Mouse (Mus musculus): ENCODE measurements around the gene Gdf2. TPM values are rescaled to one million over a fixed set of nuclear protein-coding genes. Genes with fewer than 3 reads are reported as not detected.

Gdf2 gene
- polyA plus RNA-seq (2014; fragmentation: Illumina TruSeq; extraction: RNeasy Lipid Tissue Mini Kit (QIAGEN cat#74804); ENCODE audit: low read depth, low replicate concordance), result not detected

DNA sequence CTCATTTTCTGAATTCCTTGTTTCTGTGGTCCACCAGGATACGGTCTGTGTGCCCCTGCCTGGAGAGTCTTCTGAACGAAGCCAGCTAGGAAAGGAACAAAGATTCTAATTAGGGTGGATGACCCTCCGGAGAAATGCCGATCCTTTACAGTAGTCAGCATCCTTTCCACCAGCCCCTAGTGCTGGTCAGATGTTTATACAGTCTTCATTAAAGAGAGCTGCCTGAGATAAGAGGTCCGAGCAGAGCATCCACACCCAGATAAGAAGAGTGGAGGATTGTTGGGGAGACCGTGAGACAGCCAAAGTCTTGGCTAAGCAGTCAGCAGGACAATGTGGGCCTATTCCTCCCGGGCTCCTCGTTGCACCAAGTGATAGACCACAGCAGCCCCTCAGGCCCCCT, at the start of gene Gdf2:
TSS of gene Gdf2 (plus strand) at position 301 of the 400 bp plus-strand sequence.

DNA sequence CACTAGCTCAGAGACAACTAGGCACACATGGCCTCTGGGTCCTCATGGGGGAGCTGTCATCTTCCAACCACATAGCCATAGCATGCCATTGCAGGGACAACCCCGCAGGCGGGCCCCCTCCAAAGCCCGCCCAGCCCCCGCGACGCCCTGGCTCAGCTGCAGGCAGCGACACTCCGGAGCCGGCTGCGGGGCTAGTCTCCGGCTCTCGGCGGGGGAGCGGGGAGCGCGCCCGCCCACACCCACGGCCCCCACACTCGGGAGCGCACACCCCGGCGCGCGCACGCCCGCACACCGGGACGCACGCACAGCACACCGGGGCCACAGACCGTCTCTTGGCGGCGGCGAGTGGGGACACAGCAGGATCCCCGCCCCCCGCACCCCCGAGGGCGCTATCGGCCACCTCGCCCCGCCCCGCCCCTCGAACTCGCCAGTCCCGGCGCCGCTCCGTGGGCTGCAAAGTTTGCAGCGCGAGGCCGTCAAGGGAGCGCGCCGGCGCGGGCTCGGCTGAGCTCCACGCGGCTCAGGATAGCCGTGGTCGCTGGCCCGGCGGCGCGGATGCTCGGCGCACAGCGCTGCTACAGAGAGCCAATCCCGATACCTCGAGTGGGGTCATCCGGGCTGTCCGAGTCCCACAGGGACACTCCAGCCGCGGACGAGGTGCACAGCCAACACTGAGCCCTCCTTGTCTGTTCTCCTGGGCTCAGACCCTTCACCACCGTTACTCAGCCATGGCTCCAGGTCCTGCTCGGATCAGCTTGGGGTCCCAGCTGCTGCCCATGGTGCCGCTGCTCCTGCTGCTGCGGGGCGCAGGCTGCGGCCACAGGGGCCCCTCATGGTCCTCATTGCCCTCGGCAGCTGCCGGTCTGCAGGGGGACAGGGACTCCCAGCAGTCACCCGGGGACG, 17.4 kb upstream of the Gdf2 start, which contains the start of gene Gdf10:
TSS of gene Gdf10 (plus strand) at position 420 of the 903 bp plus-strand sequence.

DNA sequence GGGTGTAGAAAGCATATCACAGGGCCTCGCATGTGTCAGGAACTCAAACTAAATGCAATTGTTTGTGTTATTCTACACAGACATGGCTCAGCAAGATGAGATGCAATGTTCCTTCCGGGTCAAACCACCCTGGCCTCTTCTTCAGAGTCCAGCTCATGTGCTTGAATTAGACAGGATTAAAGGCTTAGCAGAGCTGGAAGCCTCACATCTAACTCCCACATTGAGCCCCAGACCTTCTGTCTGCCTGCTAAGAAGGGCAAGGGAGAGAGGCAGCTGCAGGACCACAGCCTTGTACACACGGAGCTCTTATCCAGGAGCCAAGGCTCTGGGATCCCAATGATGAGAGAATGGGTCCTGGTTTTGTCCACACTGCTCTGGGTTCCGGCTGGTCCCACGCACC, 12.9 kb downstream of the Gdf2 start, which contains the start of gene Rbp3:
TSS of gene Rbp3 (plus strand) at position 243 of the 400 bp plus-strand sequence.

DNA sequence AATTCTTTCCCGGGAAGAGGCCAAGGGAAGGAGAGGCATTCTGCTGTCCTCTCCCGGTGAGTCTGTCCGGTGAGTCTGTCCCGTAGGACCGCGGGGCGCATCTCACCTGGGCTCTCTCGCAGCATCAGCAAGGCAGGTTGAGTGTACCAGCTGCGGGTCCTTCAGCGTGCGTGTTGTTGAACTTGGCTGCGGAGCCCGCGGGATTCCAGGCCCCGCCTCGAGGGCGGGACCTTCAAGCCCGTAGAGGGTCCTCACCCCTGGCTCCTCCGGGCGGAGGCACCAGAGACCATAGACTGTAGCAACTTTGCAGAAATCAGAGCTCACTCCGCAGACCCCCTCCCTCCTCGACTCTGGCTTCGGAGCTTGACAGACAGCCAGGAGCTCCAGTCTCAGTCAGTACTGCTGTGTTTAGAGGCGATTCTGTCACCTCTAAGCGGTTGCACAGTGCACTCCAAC, 37.8 kb downstream of the Gdf2 start, which contains the start of gene Zfp488:
TSS of gene Zfp488 (minus strand) at position 161 of the 456 bp plus-strand sequence.

Other genes with a start within 250 kb of the Gdf2 start
- gene Gdf10, start 17.5 kb upstream of the Gdf2 start, polyA plus RNA-seq (2014; fragmentation: Illumina TruSeq; extraction: RNeasy Lipid Tissue Mini Kit (QIAGEN cat#74804); ENCODE audit: low read depth, low replicate concordance), result 0.18 TPM
- not detected for gene Rbp3, start 13.0 kb downstream of the Gdf2 start, polyA plus RNA-seq (2014; fragmentation: Illumina TruSeq; extraction: RNeasy Lipid Tissue Mini Kit (QIAGEN cat#74804); ENCODE audit: low read depth, low replicate concordance)
- gene Zfp488, start 37.7 kb downstream of the Gdf2 start, polyA plus RNA-seq (2014; fragmentation: Illumina TruSeq; extraction: RNeasy Lipid Tissue Mini Kit (QIAGEN cat#74804); ENCODE audit: low read depth, low replicate concordance), result 0.24 TPM
- 37.4 TPM for gene Gm30083, start 74.1 kb downstream of the Gdf2 start, polyA plus RNA-seq (2014; fragmentation: Illumina TruSeq; extraction: RNeasy Lipid Tissue Mini Kit (QIAGEN cat#74804); ENCODE audit: low read depth, low replicate concordance)
- gene Gm5460, start 75.7 kb downstream of the Gdf2 start, polyA plus RNA-seq (2014; fragmentation: Illumina TruSeq; extraction: RNeasy Lipid Tissue Mini Kit (QIAGEN cat#74804); ENCODE audit: low read depth, low replicate concordance), result 34.0 TPM
- 118 TPM for gene Antxrl, start 111.7 kb downstream of the Gdf2 start, polyA plus RNA-seq (2014; fragmentation: Illumina TruSeq; extraction: RNeasy Lipid Tissue Mini Kit (QIAGEN cat#74804); ENCODE audit: low read depth, low replicate concordance)
- gene Anxa8, start 144.9 kb downstream of the Gdf2 start, polyA plus RNA-seq (2014; fragmentation: Illumina TruSeq; extraction: RNeasy Lipid Tissue Mini Kit (QIAGEN cat#74804); ENCODE audit: low read depth, low replicate concordance), result 0.14 TPM
- 4.1 TPM for gene A630023A22Rik, start 161.7 kb downstream of the Gdf2 start, polyA plus RNA-seq (2014; fragmentation: Illumina TruSeq; extraction: RNeasy Lipid Tissue Mini Kit (QIAGEN cat#74804); ENCODE audit: low read depth, low replicate concordance)
- 0.06 TPM for gene Npy4r, start 211.4 kb downstream of the Gdf2 start, polyA plus RNA-seq (2014; fragmentation: Illumina TruSeq; extraction: RNeasy Lipid Tissue Mini Kit (QIAGEN cat#74804); ENCODE audit: low read depth, low replicate concordance)

Measured in testis, adult 10 weeks (tissue).